ENCODE assay signal across 9 mouse cellular contexts in the genomic region with DNA sequence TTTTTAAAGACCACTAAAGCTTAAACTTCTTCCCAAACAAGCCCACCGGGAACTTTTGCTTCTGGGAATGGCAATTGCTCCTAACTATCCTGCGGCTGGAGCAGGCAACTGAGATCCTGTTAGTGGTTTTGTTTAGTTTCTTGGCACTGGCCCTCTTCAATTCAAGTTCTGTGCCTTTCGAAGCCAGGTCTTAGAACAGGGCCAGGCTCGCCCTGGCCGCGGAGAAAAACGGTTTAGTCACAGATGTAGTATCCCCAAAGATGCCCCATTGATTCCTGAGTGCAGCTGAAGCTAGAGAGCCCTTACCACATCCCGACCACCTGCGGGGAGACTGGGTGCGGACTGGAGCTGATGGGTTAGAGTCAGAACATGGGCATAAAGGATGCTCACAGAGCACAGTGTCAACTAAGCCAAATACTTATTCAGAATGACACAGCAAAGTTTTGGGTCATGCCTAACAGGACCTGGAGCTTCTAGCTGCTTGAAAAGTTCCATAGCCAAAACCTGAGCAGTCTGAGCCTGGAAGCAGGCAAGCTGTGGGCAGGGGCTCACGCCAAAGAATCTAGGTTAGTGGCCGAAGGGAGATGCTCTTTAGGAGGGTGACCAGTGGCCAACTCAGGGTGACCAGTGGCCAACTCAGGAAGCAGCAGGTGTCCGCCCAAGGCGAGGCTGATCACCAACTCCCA. TPM values are rescaled to one million over a fixed set of nuclear protein-coding genes. Genes with fewer than 3 reads are reported as not detected.
A peak's percentile ranks its signal among the peaks of the same experiment; 100 is the strongest.
DNase-seq lines count a peak whose midpoint lies in the region; ATAC-seq and TF ChIP-seq lines count a peak whose summit lies in the region.
"Had no signal": no experiment of that assay in that cellular context is flagged by ENCODE, and none has a peak within 500 bp of the region (broad histone marks: within the 10 kb centered on the region; RNA-seq: fewer than 3 reads in every experiment).

No protein-coding gene starts in this region.

- no peak overlapping the region; the same call in 1 of the 2 replicates for H3K9ac ChIP-seq in heart, adult 2 months (ENCODE audit: low read depth, low read length)
- peak overlapping the region; percentile 39; the same call in 1 of the 2 replicates for H3K9ac ChIP-seq in forebrain, postnatal 0 days
- H3K9ac ChIP-seq in liver, embryonic 13.5 days: 0 out of 2 replicates have a peak overlapping the region, but pooled peaks have one; percentile 13

- no peak for TF ChIP-seq EP300 in heart, adult 2 months (IDR thresholded peaks at IDR 0.05; ENCODE audit: insufficient read depth, low read depth, low read length)

- no peaks in the 10 kb centered on the region for H3K79me2 ChIP-seq in heart, adult 2 months (replicated peaks; ENCODE audit: control insufficient read depth, insufficient read depth, low read length)

- peak overlapping the region; percentile 59 for H3K4me3 ChIP-seq in heart, adult 2 months
- peak overlapping the region; percentile 39 for H3K4me3 ChIP-seq in forebrain, postnatal 0 days (ENCODE audit: low read depth, low read length)
- peak overlapping the region; percentile 55 for H3K4me3 ChIP-seq in liver, embryonic 13.5 days (replicated peaks)

- peak; percentile 12; the same call in 1 of the 2 replicates for ATAC-seq in forebrain, postnatal 0 days
- ATAC-seq in liver, embryonic 13.5 days (ENCODE audit: low read depth): peak; percentile 51; the same call in 1 of the 2 replicates

- H3K27me3 ChIP-seq in heart, adult 2 months (ENCODE audit: control insufficient read depth, insufficient read depth, low read length): no peaks in the 10 kb centered on the region
- H3K27me3 ChIP-seq in forebrain, postnatal 0 days (ENCODE audit: insufficient read depth, low read length): no peaks in the 10 kb centered on the region; the same call in 1 of the 2 replicates
- H3K27me3 ChIP-seq in liver, embryonic 13.5 days: peaks cover 18% of the 10 kb centered on the region

- no peak for TF ChIP-seq POLR2A in heart, adult 2 months (IDR thresholded peaks at IDR 0.05; ENCODE audit: insufficient read depth, low read depth, low read length)

- H3K9me3 ChIP-seq in forebrain, postnatal 0 days (ENCODE audit: low read length): no peaks in the 10 kb centered on the region
- no peaks in the 10 kb centered on the region for H3K9me3 ChIP-seq in liver, embryonic 13.5 days (replicated peaks)

- H3K4me2 ChIP-seq in forebrain, postnatal 0 days (ENCODE audit: low read depth): peak overlapping the region; percentile 86
- H3K4me2 ChIP-seq in liver, embryonic 13.5 days: peak overlapping the region; percentile 73

- no peaks in the 10 kb centered on the region for H3K4me1 ChIP-seq in heart, adult 2 months (ENCODE audit: control insufficient read depth, insufficient read depth, low read length)
- H3K4me1 ChIP-seq in forebrain, postnatal 0 days (ENCODE audit: insufficient read depth): 0 out of 2 replicates have a peak, but pooled peaks cover 8% of the 10 kb centered on the region
- 0 out of 2 replicates have a peak, but pooled peaks cover 5% of the 10 kb centered on the region for H3K4me1 ChIP-seq in liver, embryonic 13.5 days (replicated peaks)

- intact Hi-C loops in heart, adult 2 months (cut with DNase I): loop anchor here (10.0 kb wide), 2 partner anchors 58 to 478 kb away; no protein-coding TSS in a partner anchor

- peak in 1 of 2 experiments; percentile 2 for DNase-seq in heart, adult 2 months
- no peak for DNase-seq in heart, postnatal 4 days
- peak; percentile 26 for DNase-seq in ES-CJ7 (ENCODE audit: low read depth, low spot score)
- DNase-seq in forebrain, postnatal 0 days: no peak
- DNase-seq in liver, embryonic 13.5 days: no peak
- no peak for DNase-seq in urinary bladder, adult 18-20 months (ENCODE audit: low spot score in 2 of 2)
- no peak for DNase-seq in spleen, postnatal 4 days (ENCODE audit: low spot score in 2 of 2)
- no peak for DNase-seq in adrenal gland, adult 2 months

- H3K36me3 ChIP-seq in heart, adult 2 months (ENCODE audit: control insufficient read depth, insufficient read depth, low read length): 0 out of 2 replicates have a peak, but pooled peaks cover 2% of the 10 kb centered on the region
- H3K36me3 ChIP-seq in forebrain, postnatal 0 days (ENCODE audit: insufficient read depth): no peaks in the 10 kb centered on the region
- H3K36me3 ChIP-seq in liver, embryonic 13.5 days: no peaks in the 10 kb centered on the region

- TF ChIP-seq CTCF in heart, adult 2 months (IDR thresholded peaks at IDR 0.05): no peak
- no peak for TF ChIP-seq CTCF in forebrain, postnatal 0 days (IDR thresholded peaks at IDR 0.05; ENCODE audit: low read depth)

- 46% methylated on average over 14 of the region's 14 CpGs for WGBS in heart, adult 2 months
- WGBS in forebrain, postnatal 0 days: 18% methylated on average over 14 of the region's 14 CpGs
- 25% methylated on average over 14 of the region's 14 CpGs for WGBS in liver, embryonic 13.5 days (ENCODE audit: insufficient replicate concordance)

- H3K27ac ChIP-seq in heart, adult 2 months: peak overlapping the region; percentile 69
- H3K27ac ChIP-seq in forebrain, postnatal 0 days (ENCODE audit: low read depth, low read length): no peak overlapping the region
- no peak overlapping the region for H3K27ac ChIP-seq in liver, embryonic 13.5 days

RNA-seq across cellular contexts. Expression of a gene that starts 1.6 kb away (rescaled TPM):
- 1 to 10 TPM; 2.1 to 2.3 TPM for total RNA-seq in heart, adult 2 months (2021)
- polyA plus RNA-seq in heart, adult 2 months (2012; rRNA removed): 2.8 and 3.3 TPM in 2 replicates
- total RNA-seq in heart, postnatal 4 days (2021): 1 to 10 TPM; 3.6 to 4.2 TPM
- total RNA-seq in forebrain, postnatal 0 days (2014; rRNA removed): 1.8 and 4.6 TPM in 2 replicates
- 5.5 and 5.6 TPM in 2 replicates for polyA plus RNA-seq in forebrain, postnatal 0 days (2015; fragmentation: Nextera tagmentation; extraction: Ambion mirVana)
- 0.37 and 0.58 TPM in 2 replicates for polyA plus RNA-seq in liver, embryonic 13.5 days (2015; fragmentation: Nextera tagmentation; extraction: Ambion mirVana)
- 1 to 10 TPM in 1 of 2 experiments, under 1 TPM in 1; 0.37 to 1.3 TPM for total RNA-seq in adrenal gland, adult 2 months (2021)
- 0.20 and 0.27 TPM in 2 replicates for polyA plus RNA-seq in adrenal gland, adult 2 months (2012; rRNA removed)

RNA-seq across cellular contexts. Expression of a gene that starts 48.3 kb away (rescaled TPM):
- not detected for total RNA-seq in heart, adult 2 months (2021)
- not detected in 2 replicates for polyA plus RNA-seq in heart, adult 2 months (2012; rRNA removed)
- not detected for total RNA-seq in heart, postnatal 4 days (2021)
- 0.19 TPM in 1 of 2 replicates, not detected in the other for total RNA-seq in forebrain, postnatal 0 days (2014; rRNA removed)
- polyA plus RNA-seq in forebrain, postnatal 0 days (2015; fragmentation: Nextera tagmentation; extraction: Ambion mirVana): not detected in 2 replicates
- polyA plus RNA-seq in liver, embryonic 13.5 days (2015; fragmentation: Nextera tagmentation; extraction: Ambion mirVana): not detected in 2 replicates
- total RNA-seq in adrenal gland, adult 2 months (2021): not detected
- not detected in 2 replicates for polyA plus RNA-seq in adrenal gland, adult 2 months (2012; rRNA removed)
- total RNA-seq: heart, postnatal 36 days had no signal
